Mouse (Mus musculus): ENCODE measurements around the gene Nxn.

Nxn gene

DNA sequence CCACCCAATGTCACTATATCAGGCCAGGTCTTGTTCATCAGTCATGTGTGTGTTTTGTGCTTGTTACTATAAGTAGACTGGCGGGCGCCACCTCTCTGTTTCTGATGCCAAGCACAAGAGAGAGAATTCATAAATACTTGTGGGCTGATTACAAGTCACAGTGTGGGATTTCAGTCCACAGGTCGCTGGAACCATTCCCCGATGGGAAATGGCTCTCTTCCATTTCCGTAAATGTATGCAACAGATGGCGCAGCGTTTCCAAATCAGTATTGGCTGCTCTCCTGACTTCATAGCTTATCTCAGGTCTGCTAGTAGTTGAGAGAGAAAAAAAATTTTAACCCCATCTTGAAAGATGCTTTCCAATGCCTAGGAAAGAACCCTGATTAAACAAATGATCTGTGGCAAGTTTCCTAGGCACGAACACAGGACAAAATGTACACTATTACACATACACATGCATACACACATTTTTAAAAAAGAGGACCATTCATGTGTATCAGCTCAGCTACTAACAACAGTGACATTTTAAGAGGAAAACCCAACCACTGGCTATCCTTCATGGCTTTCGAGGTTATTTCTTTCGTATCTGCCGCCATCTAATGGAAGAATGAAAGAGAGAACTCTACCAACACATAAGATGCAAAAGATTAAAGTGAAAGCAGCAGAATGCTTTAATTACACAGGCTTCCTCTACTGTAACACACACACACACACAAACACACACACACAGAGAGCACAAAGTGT lies 819 bp upstream of the Nxn start:
- no peak for DNase-seq

- no peak for DNase-seq
These were observed 585 bp downstream of the Nxn start for GRCm38 (mm10) chr11:76398312-76398797.

DNA sequence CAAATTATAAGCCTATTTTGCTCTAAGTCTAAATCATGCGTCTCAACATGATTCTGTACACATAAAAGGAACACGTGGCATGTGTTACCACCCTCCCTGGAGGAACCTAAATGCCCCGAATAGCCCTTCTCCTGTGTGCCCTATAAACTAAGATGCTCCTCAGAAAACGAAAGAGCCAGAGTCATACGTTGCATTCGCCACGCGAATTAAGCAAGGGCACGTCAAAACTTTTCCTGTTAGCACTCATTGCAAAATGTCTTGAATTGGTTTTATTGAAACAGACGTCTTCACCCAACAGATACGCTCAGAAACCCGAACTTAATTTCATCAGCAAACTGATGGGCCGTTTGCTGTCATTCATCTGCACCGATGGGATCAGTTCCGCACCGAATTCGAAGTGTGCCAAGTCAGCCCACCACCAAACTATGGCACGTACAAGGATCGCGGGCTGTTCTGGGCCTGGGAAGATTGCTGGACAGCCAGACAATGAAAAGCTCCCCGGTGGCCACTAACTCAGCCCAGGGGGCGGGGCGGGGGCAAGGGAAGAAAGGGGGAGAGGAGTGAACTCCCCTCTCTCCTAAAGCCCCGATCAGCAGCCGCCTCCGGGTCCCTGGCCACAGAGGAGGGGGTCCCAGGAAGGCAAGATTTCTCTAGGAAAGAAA lies 1.2 kb downstream of the Nxn start:
- no peak for DNase-seq

DNA sequence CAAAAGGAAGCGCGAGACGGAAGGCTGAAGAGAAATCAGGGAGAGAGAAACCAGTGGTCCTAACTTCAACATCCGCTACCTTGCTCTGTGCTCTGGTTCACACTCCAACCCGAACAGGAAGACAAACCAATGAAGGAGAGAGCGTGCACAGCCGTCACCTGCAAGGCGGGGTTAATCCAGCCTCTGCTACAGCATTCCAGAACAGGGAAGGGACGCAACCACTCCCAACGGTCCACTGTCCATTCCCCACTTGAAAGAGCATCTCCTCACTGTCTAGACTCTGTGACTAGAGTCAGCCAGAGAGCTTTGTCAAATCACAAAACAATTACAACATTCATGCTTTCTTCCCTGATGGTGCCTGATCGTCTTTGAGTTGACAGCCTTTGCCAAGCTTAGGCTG lies 5.9 kb downstream of the Nxn start:
- DNase-seq, result no peak

DNA sequence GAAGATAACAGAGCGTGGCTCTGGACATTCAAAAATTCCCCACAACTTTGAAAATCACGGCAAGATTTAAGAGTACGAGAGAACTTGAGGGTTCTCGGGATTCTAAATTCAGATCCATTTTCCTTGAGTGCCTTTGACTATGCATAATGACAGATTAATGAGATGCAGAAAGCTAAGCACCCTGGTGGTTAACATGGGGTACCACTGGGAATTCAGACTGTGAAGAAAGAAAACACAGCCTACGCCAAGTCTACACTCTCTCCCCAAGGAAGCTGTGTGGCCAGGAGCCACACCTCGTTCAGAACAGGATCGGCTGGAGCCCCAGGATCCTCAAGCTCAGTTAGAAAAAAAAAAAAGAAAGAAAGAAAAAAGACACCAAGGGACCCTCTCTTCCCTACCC lies 6.4 kb downstream of the Nxn start:
- DNase-seq, result no peak

DNA sequence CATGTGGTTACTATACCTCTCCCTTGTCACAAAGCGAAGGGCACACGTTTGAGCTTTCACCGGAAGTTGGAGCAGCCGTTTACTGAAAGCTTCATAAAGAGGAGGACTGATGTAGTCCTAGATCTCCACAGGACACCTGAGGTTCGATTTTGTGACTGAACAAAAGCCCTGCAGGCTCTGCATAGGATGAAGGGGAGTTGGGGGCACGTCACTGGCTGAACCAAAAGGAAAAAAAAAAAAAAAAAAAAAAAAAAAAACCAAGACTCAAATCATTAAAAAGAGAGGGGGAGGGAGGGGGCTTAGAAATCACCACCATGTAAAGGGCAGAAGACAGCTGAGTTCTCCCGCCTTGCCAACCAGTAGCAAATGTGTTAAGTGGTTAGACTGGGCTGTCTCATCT lies 10.2 kb downstream of the Nxn start:
- DNase-seq, result no peak

DNA sequence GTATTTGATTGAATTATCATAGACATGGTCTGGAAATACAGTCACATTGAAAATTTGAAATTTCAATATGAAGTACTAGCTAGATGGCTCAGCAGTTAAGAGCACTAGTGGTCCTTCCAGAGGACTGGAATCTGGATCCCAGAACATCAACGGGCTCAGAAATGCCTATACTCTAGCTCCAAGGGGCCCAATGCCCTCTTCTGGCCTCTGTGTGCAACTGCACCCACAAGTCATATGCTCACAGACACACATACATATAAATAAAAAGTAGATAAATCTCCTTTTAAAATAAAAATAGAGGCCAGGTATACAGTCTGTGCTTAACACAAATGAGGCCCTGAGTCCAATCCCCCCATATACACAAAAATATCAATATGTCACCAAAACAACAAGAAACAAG lies 11.8 kb downstream of the Nxn start:
- no peak for DNase-seq

- DNase-seq, result no peak
These were observed 13.2 kb downstream of the Nxn start for GRCm38 (mm10) chr11:76385746-76386145.

DNA sequence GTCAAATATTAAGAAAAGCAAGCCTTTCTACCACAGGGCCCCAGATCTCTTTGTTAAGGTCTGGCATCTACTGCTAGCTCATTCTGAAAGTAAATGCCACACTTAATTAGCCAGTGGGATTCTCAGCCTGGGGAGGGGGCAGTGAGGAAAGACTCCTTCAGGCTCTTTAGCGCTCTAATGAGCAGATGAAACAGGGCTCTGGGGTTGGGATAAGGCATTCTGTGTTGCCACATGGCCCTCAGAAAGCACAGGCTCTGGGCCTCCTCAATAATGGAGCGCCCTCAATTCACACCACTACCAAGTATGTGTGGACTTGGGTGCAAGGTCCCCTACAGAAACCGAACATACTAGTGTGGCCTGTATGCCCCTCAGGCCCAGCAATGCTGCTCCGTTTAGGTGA lies 13.9 kb downstream of the Nxn start:
- no peak for DNase-seq

DNA sequence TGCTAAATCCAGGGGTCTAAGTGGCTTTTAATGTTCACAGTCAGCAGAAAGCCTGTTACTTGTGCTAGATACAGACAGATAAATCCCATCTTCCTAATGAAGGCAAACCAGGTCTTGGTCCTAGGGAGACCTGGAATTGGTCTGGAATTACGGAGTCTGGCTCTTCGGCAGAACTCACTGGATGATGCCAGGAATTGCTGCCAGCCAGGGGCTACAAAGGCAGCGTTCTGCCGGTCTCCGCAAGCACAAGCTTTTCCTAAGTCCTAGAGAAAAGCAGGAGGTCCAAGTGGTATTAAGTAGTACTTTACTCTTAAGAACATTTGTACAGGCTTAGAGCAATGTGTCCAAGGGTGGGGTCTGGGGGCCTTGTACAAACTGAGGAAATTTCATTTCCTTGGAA lies 14.6 kb downstream of the Nxn start:
- DNase-seq, result no peak

DNA sequence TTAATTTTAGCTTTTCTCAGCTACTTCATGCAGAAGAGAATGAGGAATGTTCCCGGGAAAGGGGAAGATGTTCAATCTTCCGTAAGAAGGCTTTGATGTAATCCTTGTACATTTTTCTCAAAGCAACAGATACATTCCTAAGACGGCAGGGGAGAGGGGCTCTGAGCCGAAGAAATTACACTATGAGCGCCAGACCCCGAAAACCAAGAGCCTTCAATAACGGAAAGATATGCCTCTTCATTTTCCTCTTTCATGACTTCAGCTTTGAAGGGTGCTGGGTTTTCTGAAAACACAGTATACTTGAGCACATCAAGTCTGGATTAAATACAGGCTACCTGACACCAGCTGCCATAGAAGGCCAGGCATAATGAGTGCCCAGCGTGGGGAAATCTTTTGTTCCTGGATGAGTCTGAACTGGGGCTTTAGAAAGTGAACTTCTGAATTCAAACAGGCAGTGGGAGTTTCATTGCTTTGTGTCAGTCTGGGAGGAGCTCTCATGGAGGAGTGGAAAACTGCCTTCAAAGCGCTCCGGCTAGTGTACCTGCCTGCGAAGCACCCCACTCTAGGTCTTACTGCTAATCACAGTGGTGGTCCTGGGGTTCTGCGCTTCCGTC lies 16.1 kb downstream of the Nxn start:
- no peak for DNase-seq

DNA sequence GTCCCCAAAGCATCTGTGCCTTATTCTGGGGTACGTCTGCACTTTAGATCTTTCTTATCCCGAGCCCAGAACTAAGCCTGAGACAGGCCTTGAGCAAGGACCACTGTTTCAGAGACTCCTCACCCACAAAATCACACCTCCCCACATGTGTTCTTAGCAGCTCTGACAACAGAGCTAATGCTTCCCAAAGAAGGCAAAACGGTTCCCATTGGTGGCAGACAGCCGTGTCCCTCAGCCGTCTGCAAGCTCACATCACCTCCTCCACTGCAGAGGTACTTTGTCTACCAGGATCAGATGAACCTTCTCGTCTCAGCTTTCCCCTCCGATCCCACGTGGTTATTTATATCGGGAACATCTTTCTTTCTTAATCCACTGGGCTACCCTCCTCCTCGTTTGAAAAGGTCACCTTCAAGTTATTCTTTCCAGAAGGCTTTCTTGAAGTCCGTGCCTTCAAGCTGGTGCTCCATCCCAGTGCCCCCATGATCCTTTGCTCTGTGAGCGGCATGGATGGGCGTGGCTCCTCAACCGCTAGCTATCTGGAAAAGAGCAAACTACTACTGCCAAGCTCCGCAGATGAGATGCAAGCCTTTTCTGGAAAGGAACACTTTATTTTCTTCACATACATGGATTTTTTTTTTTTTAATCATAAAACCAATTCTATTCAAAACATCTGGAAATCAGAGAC lies 17.6 kb downstream of the Nxn start:
- DNase-seq, result no peak

- DNase-seq, result no peak
These were observed 18.9 kb downstream of the Nxn start for GRCm38 (mm10) chr11:76379921-76380544.

DNA sequence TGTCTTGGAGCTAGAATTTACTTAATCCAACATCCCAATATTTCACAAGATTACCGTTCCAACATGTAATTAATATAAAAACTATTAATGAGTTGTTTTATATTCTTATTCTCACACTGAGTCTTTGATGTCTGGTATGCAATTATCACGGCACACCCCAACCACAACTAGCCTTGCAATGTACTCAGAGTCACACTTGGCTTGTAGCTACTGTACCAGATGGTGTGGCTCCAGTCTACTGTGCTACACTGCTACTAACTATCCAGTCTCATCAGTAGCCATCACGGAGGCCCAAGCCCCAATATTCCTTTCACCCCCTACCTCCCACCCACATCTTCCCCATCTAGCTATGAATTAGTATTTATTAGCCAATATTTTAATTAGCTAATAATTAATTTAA lies 22.5 kb downstream of the Nxn start:
- no peak for DNase-seq

DNA sequence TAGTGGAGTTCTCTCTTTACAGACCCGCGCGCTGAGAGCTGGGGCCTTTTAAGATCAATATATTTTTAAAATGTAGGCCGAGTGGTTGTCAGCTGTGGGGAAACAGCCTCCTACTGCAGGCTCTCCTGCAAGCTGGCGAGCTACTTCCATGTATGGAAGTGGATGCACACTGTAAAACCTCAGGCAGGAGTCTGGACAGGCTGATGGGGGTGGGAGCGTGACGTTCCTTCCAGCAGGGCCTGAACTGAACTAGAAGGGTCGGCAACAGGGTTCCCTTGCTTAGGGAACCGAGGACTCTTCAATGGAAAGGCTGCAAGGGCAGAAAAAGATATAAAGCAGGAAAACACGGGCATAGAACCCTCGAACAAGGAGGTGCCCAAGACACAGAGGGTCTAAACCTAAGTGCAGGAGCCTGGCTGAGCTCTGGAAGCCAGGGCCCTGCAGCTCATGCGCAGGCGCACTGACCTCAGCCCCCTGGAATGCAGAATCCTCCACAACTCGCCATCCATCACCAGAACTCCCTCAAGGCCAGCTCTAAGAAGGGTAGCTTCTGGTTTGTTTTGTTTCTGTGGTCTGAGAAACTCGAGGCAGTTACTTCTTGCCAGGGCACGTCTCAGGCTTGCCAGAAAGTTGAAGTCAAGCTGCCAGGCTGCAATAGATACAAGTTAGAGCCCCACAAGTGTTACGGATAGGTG lies 24.3 kb downstream of the Nxn start:
- no peak for DNase-seq

DNA sequence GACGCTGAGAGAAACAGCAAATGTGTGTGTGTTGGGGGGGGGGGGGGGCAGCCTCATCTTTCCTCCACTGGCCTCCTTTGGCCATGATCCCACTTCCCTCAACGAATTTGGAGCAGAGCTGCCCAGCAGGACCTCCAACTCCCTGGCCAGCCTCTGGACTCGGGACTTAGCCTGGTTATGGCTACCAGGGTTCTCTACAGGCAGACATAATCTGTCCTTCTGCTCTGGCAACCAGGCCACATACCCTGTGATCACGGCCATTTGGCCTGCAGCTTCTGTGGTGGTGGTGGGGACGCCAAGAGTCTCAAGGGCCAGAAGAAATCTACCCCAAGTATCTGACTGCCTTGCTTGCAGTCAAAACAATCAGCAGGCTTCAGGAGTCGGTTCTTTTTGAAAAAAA lies 26.4 kb downstream of the Nxn start:
- no peak for DNase-seq

DNA sequence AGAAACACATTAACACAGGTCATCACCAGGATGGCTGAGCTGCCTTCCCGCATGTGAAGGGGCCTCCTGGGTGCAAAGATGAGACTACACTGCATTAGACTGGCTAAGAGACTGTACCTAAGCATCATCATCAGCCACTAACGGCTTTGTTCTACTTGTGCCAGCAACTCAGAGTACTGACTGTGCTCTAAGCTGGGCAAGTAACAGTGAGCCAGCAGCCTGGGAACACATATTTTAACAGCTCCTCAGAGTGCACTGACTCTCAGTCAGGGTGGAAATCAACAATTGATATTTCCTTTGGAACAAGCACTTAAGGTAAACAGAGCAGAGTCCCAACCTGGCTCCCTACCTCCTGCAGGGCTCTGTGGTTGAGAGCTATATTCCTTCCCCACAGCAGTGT lies 26.8 kb downstream of the Nxn start:
- DNase-seq, result no peak

DNA sequence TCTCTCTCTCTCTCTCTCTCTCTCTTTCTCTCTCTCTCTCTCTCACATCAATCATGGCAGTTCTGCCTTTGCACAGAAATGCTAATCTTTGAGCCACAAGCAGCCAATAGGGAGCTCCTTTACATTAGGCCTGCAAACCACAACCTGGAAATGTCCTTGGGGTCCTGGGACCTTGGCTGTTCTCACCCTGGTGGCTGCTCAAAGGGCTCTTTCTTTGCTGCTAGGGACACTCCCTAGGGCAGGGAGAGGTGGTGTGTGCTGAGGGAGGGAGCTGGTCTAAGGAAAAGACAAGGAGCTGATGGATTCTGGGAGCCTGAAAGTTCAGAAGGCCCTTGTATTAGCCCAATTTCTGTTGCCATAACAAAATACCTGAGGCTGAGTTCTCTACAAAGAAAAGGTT lies 28.4 kb downstream of the Nxn start:
- DNase-seq, result no peak

GRCm38 (mm10) chr11:76366720-76367119 lies 32.2 kb downstream of the Nxn start:
- DNase-seq, result no peak

GRCm38 (mm10) chr11:76364038-76364437 lies 34.9 kb downstream of the Nxn start:
- DNase-seq, result no peak

GRCm38 (mm10) chr11:76363636-76364035 lies 35.3 kb downstream of the Nxn start:
- DNase-seq, result no peak

DNA sequence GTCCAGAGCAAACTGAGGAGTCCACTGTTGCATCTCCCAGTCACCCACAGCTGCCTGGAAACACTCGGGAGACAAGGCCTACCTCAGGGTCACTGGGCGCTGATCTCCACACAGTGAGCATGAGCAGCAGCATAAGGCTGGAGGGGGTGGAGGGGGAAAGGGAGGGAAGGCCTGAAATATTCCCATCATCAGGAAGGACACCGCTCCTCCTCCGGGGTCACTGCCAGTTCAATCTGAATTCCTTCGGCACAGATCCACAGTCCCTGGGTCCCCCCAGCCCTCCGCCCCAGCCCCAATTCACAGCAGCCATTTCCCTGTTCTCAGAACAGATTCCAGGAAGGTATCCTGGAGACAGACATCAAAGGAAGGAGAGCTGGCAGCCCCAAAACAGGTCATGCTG lies 35.8 kb downstream of the Nxn start:
- no peak for DNase-seq

GRCm38 (mm10) chr11:76361422-76361821 lies 37.5 kb downstream of the Nxn start:
- DNase-seq, result no peak
